ENCODE assay signal across 14 mouse cellular contexts in genomic region chr2:26513105-26513745, GRCm38 (mm10). TPM values are rescaled to one million over a fixed set of nuclear protein-coding genes. Genes with fewer than 3 reads are reported as not detected.
A peak's percentile ranks its signal among the peaks of the same experiment; 100 is the strongest.
DNase-seq lines count a peak whose midpoint lies in the region; ATAC-seq and TF ChIP-seq lines count a peak whose summit lies in the region.
"Had no signal": no experiment of that assay in that cellular context is flagged by ENCODE, and none has a peak within 500 bp of the region (broad histone marks: within the 10 kb centered on the region; RNA-seq: fewer than 3 reads in every experiment).

No protein-coding gene starts in this region.

- ATAC-seq in heart, postnatal 0 days (ENCODE audit: insufficient read depth, low read depth): no peak
- 0 out of 2 replicates have a peak, but pooled peaks have one; percentile 16 for ATAC-seq in liver, embryonic 16.5 days (ENCODE audit: low read depth)
- ATAC-seq: CD4-positive, CD25-positive, alpha-beta regulatory T cell, adult 4 months; hindbrain, embryonic 16.5 days had no signal

- H3K4me1 ChIP-seq in heart, postnatal 0 days (ENCODE audit: control insufficient read depth, insufficient read depth): peaks cover 39% of the 10 kb centered on the region
- H3K4me1 ChIP-seq in liver, embryonic 16.5 days (ENCODE audit: control insufficient read depth, low read depth, low read length): peaks cover 2% of the 10 kb centered on the region

- 80% methylated on average over 4 of the region's 4 CpGs for WGBS in heart, postnatal 0 days
- WGBS in liver, embryonic 16.5 days (ENCODE audit: insufficient replicate concordance): 28% methylated on average over 4 of the region's 4 CpGs

- no peaks in the 10 kb centered on the region for H3K9me3 ChIP-seq in heart, postnatal 0 days (replicated peaks; ENCODE audit: control insufficient read depth, low read length)
- no peaks in the 10 kb centered on the region for H3K9me3 ChIP-seq in liver, embryonic 16.5 days (replicated peaks; ENCODE audit: control insufficient read depth, low read length)

- no peaks in the 10 kb centered on the region for H3K36me3 ChIP-seq in heart, postnatal 0 days (replicated peaks; ENCODE audit: control insufficient read depth, insufficient read depth, low read length)
- no peaks in the 10 kb centered on the region for H3K36me3 ChIP-seq in liver, embryonic 16.5 days (ENCODE audit: control insufficient read depth, insufficient read depth)

- intact Hi-C loops in heart, postnatal 36 days (cut with DNase I): no loop called here
- intact Hi-C loops in left cerebral cortex, postnatal 4 days (cut with DNase I): no loop called here

- no peak overlapping the region for H3K4me2 ChIP-seq in heart, postnatal 0 days (ENCODE audit: low read depth, low read length)
- no peak overlapping the region for H3K4me2 ChIP-seq in liver, embryonic 16.5 days (ENCODE audit: low read depth, low read length)

- no peak for TF ChIP-seq EP300 in heart, postnatal 0 days (IDR thresholded peaks at IDR 0.05; ENCODE audit: low read depth)

- DNase-seq in heart, postnatal 0 days (ENCODE audit: low spot score): no peak
- no peak for DNase-seq in heart, postnatal 36 days
- peak; percentile 59 for DNase-seq in c-Kit-positive CD71-negative TER-119-negative erythroid progenitor cells, embryonic 14.5 days (ENCODE audit: low read depth)
- DNase-seq in thymus, postnatal 14 days: peak; percentile 84
- no peak for DNase-seq in kidney, postnatal 36 days
- no peak for DNase-seq in cerebellum, postnatal 4 days (ENCODE audit: low spot score in 2 of 2)
- DNase-seq in left cerebral cortex, postnatal 4 days: no peak
- DNase-seq: cerebellum, adult 18-20 months; right cerebral cortex, postnatal 4 days had no signal

- H3K9ac ChIP-seq in heart, postnatal 0 days (replicated peaks; ENCODE audit: low read depth, low read length): no peak overlapping the region
- no peak overlapping the region for H3K9ac ChIP-seq in liver, embryonic 16.5 days (ENCODE audit: low read depth, low read length)

- no peak for TF ChIP-seq CTCF in heart, postnatal 0 days (IDR thresholded peaks at IDR 0.05; ENCODE audit: low read depth)

- no peak overlapping the region for H3K4me3 ChIP-seq in heart, postnatal 0 days (ENCODE audit: low read depth, low read length)
- no peak overlapping the region for H3K4me3 ChIP-seq in liver, embryonic 16.5 days (ENCODE audit: low read depth, low read length)
- H3K4me3 ChIP-seq: layer of hippocampus, adult 2 months; left cerebral cortex, adult 2 months had no signal

- peak overlapping the region; percentile 71; the same call in 1 of the 2 replicates for H3K27ac ChIP-seq in heart, postnatal 0 days (ENCODE audit: low read depth)
- H3K27ac ChIP-seq in liver, embryonic 16.5 days (ENCODE audit: low read length): no peak overlapping the region
- H3K27ac ChIP-seq: layer of hippocampus, adult 2 months; left cerebral cortex, adult 2 months had no signal

- H3K27me3 ChIP-seq in heart, postnatal 0 days (ENCODE audit: control insufficient read depth, insufficient read depth, low read length): no peaks in the 10 kb centered on the region
- no peaks in the 10 kb centered on the region for H3K27me3 ChIP-seq in liver, embryonic 16.5 days (ENCODE audit: control insufficient read depth, insufficient read depth, low read depth, low read length)

RNA-seq across cellular contexts. Expression of gene Notch1, which starts 3.2 kb away (rescaled TPM):
- total RNA-seq in heart, postnatal 0 days (2014; rRNA removed; ENCODE audit: low replicate concordance): 54.0 and 63.3 TPM in 2 replicates
- polyA plus RNA-seq in heart, postnatal 0 days (2015; fragmentation: Nextera tagmentation; extraction: Ambion mirVana): 4.9 and 5.7 TPM in 2 replicates
- 10 to 100 TPM; 29.5 to 34.0 TPM for total RNA-seq in heart, postnatal 36 days (2021)
- 2.8 and 3.1 TPM in 2 replicates for polyA plus RNA-seq in liver, embryonic 16.5 days (2015; fragmentation: Nextera tagmentation; extraction: Ambion mirVana)
- 10 to 100 TPM; 39.5 to 42.1 TPM for total RNA-seq in left cerebral cortex, postnatal 4 days (2021)

Comparison
In these comparisons a context has a peak if more than half of its experiments do, and no peak if none do; other contexts are left out.
1. DNase-seq: peak in c-Kit-positive CD71-negative TER-119-negative erythroid progenitor cells, embryonic 14.5 days (single experiment) and thymus, postnatal 14 days (single experiment); none in heart, postnatal 0 days (single experiment), heart, postnatal 36 days (0 of 2), kidney, postnatal 36 days (0 of 2), cerebellum, postnatal 4 days (0 of 2) and left cerebral cortex, postnatal 4 days (single experiment).